In the genomic region with DNA sequence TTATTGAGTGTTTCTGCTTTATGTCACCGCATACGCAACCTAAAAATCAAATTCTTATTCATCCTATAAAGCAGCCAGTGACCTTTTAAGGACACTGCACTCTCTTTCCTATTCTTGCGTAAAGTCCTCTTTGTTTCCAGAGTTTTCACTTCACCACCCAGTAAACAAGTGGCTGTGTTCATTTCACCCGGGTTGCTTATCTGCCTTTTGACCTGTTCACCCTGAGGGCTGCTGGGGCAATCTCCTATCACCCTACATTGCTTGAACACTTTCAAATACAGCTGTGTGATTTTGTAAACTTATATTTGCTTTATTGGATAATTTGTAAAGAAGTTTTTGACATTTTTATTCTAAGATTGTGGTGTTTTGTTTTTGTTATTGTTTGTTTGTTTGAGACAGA, we compare ENCODE assay signal across 18 mouse cellular contexts. TPM values are rescaled to one million over a fixed set of nuclear protein-coding genes. Genes with fewer than 3 reads are reported as not detected.
A peak's percentile ranks its signal among the peaks of the same experiment; 100 is the strongest.
DNase-seq lines count a peak whose midpoint lies in the region; ATAC-seq lines count a peak whose summit lies in the region.
"Had no signal": no experiment of that assay in that cellular context is flagged by ENCODE, and none has a peak within 500 bp of the region (broad histone marks: within the 10 kb centered on the region; RNA-seq: fewer than 3 reads in every experiment).

No protein-coding gene starts in this region.

- 60% methylated on average over 4 of the region's 4 CpGs for WGBS in liver, embryonic 15.5 days (ENCODE audit: insufficient replicate concordance)
- WGBS in liver, embryonic 12.5 days (ENCODE audit: insufficient replicate concordance) = 61% methylated on average over 4 of the region's 4 CpGs

- no peaks in the 10 kb centered on the region for H3K9me3 ChIP-seq in liver, embryonic 15.5 days (replicated peaks)
- H3K9me3 ChIP-seq in liver, embryonic 12.5 days (replicated peaks) = no peaks in the 10 kb centered on the region
- H3K9me3 ChIP-seq: embryonic facial prominence, embryonic 10.5 days; embryonic facial prominence, embryonic 12.5 days; forebrain, embryonic 13.5 days; forebrain, embryonic 15.5 days had no signal

- H3K4me2 ChIP-seq in liver, embryonic 15.5 days = no peak overlapping the region
- no peak overlapping the region for H3K4me2 ChIP-seq in liver, embryonic 12.5 days
- H3K4me2 ChIP-seq: embryonic facial prominence, embryonic 12.5 days; forebrain, embryonic 13.5 days; forebrain, embryonic 15.5 days had no signal

- H3K27me3 ChIP-seq in liver, embryonic 15.5 days = no peaks in the 10 kb centered on the region
- no peaks in the 10 kb centered on the region for H3K27me3 ChIP-seq in liver, embryonic 12.5 days (replicated peaks)
- H3K27me3 ChIP-seq: embryonic facial prominence, embryonic 12.5 days; forebrain, embryonic 13.5 days; forebrain, embryonic 15.5 days had no signal

- DNase-seq in adipocyte (ENCODE audit: low spot score) = peak; percentile 62
- no peak for DNase-seq in cerebellum, adult 11 months
- DNase-seq: adrenal gland, adult 8-10 months; adrenal gland, postnatal 14 days; adrenal gland, postnatal 36 days; cerebellum, adult 11-12 months; cerebellum, adult 2 months; cerebellum, adult 9-10 months; cerebellum, postnatal 10 days; cerebellum, postnatal 25 days; forebrain, postnatal 0 days had no signal

- 0 out of 2 replicates have a peak overlapping the region, but pooled peaks have one; percentile 9 for H3K27ac ChIP-seq in liver, embryonic 15.5 days (replicated peaks)
- H3K27ac ChIP-seq in liver, embryonic 12.5 days = no peak overlapping the region
- peak overlapping the region; percentile 66 for H3K27ac ChIP-seq in brown adipose tissue, adult 24 weeks (replicated peaks; ENCODE audit: low read depth, low read length)
- H3K27ac ChIP-seq: embryonic facial prominence, embryonic 10.5 days; embryonic facial prominence, embryonic 12.5 days; forebrain, embryonic 13.5 days; forebrain, embryonic 15.5 days had no signal

- no peaks in the 10 kb centered on the region for H3K36me3 ChIP-seq in liver, embryonic 15.5 days (replicated peaks)
- H3K36me3 ChIP-seq in liver, embryonic 12.5 days = no peaks in the 10 kb centered on the region
- H3K36me3 ChIP-seq: embryonic facial prominence, embryonic 10.5 days; embryonic facial prominence, embryonic 12.5 days; forebrain, embryonic 15.5 days had no signal

- no peak overlapping the region for H3K4me3 ChIP-seq in liver, embryonic 15.5 days (replicated peaks)
- no peak overlapping the region for H3K4me3 ChIP-seq in liver, embryonic 12.5 days
- H3K4me3 ChIP-seq in brown adipose tissue, adult 24 weeks (ENCODE audit: insufficient read depth, low read depth, low read length) = no peak overlapping the region
- H3K4me3 ChIP-seq: embryonic facial prominence, embryonic 10.5 days; embryonic facial prominence, embryonic 12.5 days; forebrain, embryonic 13.5 days; forebrain, embryonic 15.5 days had no signal

- H3K4me1 ChIP-seq in liver, embryonic 15.5 days (replicated peaks) = peaks cover 23% of the 10 kb centered on the region
- peaks cover 35% of the 10 kb centered on the region for H3K4me1 ChIP-seq in liver, embryonic 12.5 days
- 0 out of 2 replicates have a peak, but pooled peaks cover 2% of the 10 kb centered on the region for H3K4me1 ChIP-seq in brown adipose tissue, adult 24 weeks (ENCODE audit: control insufficient read depth, insufficient read depth, insufficient read length, low read length)

- ATAC-seq in liver, embryonic 15.5 days (ENCODE audit: insufficient read depth) = no peak
- ATAC-seq in liver, embryonic 12.5 days = no peak
- ATAC-seq: forebrain, embryonic 13.5 days; forebrain, embryonic 15.5 days; forebrain, postnatal 0 days had no signal

- H3K9ac ChIP-seq in liver, embryonic 15.5 days = no peak overlapping the region
- H3K9ac ChIP-seq in liver, embryonic 12.5 days = no peak overlapping the region
- H3K9ac ChIP-seq: embryonic facial prominence, embryonic 12.5 days; forebrain, embryonic 13.5 days; forebrain, embryonic 15.5 days; forebrain, postnatal 0 days had no signal

RNA-seq across cellular contexts. Expression of a gene that starts 4.7 kb away (rescaled TPM):
- polyA plus RNA-seq in liver, embryonic 15.5 days (2015; fragmentation: Nextera tagmentation; extraction: Ambion mirVana) = 13.8 and 15.9 TPM in 2 replicates
- 20.4 and 21.2 TPM in 2 replicates for polyA plus RNA-seq in liver, embryonic 12.5 days (2016; fragmentation: Nextera tagmentation; extraction: Ambion mirVana)
- polyA plus RNA-seq in brown adipose tissue, adult 24 weeks (2012; ENCODE audit: insufficient read depth, insufficient read length, missing spikeins) = 379 and 385 TPM in 2 replicates

RNA-seq across cellular contexts. Expression of a gene that starts 31.9 kb away (rescaled TPM):
- polyA plus RNA-seq in liver, embryonic 15.5 days (2015; fragmentation: Nextera tagmentation; extraction: Ambion mirVana) = 5.2 and 5.8 TPM in 2 replicates
- polyA plus RNA-seq in liver, embryonic 12.5 days (2016; fragmentation: Nextera tagmentation; extraction: Ambion mirVana) = 5.4 and 6.2 TPM in 2 replicates
- 8.8 and 9.1 TPM in 2 replicates for polyA plus RNA-seq in brown adipose tissue, adult 24 weeks (2012; ENCODE audit: insufficient read depth, insufficient read length, missing spikeins)

Comparison
In these comparisons a context has a peak if more than half of its experiments do, and no peak if none do; other contexts are left out.
1. RNA of a gene that starts 4.7 kb away (polyA plus RNA-seq): 379 to 385 TPM in brown adipose tissue, adult 24 weeks; 20.4 to 21.2 TPM in liver, embryonic 12.5 days and 13.8 to 15.9 TPM in liver, embryonic 15.5 days; every median in the first group is over 10 times any median in the second.